ENCODE assay signal across 24 mouse cellular contexts in genomic region chr10:97722709-97723108, GRCm38 (mm10). TPM values are rescaled to one million over a fixed set of nuclear protein-coding genes. Genes with fewer than 3 reads are reported as not detected.
"Had no signal": no experiment of that assay in that cellular context is flagged by ENCODE, and none has a peak within 500 bp of the region (broad histone marks: within the 10 kb centered on the region; RNA-seq: fewer than 3 reads in every experiment).

No protein-coding gene starts in this region.

- H3K4me2 ChIP-seq: neural tube, embryonic 13.5 days; neural tube, embryonic 15.5 days; stomach, embryonic 15.5 days had no signal

- H3K27ac ChIP-seq: neural tube, embryonic 13.5 days; neural tube, embryonic 15.5 days; stomach, embryonic 15.5 days; stomach, postnatal 0 days had no signal

- H3K9ac ChIP-seq: neural tube, embryonic 13.5 days; neural tube, embryonic 15.5 days; stomach, embryonic 15.5 days had no signal

- H3K9me3 ChIP-seq: neural tube, embryonic 13.5 days; stomach, embryonic 15.5 days had no signal

- H3K4me3 ChIP-seq: neural tube, embryonic 13.5 days; neural tube, embryonic 15.5 days; stomach, embryonic 15.5 days had no signal

- H3K27me3 ChIP-seq: neural tube, embryonic 13.5 days; neural tube, embryonic 15.5 days; stomach, embryonic 15.5 days had no signal

- H3K4me1 ChIP-seq: neural tube, embryonic 13.5 days; neural tube, embryonic 15.5 days; stomach, embryonic 15.5 days had no signal

- H3K36me3 ChIP-seq: neural tube, embryonic 13.5 days; neural tube, embryonic 15.5 days; stomach, embryonic 15.5 days had no signal

- DNase-seq: retina, postnatal 1 day; right cerebral cortex, adult 18-20 months; right cerebral cortex, postnatal 14 days; right cerebral cortex, postnatal 25 days; right cerebral cortex, postnatal 4 days; spleen, adult 18-20 months; thymus, adult 18-20 months; thymus, adult 2 months; thymus, postnatal 14 days; thymus, postnatal 25 days; thymus, postnatal 36 days; thymus, postnatal 4 days had no signal

RNA-seq across cellular contexts. Expression of gene C030005K15Rik, which starts 3.8 kb away (rescaled TPM):
- polyA plus RNA-seq: neural tube, embryonic 13.5 days; neural tube, embryonic 14.5 days; neural tube, embryonic 15.5 days; small intestine, adult 2 months; spleen, adult 2 months; stomach, embryonic 14.5 days; stomach, embryonic 15.5 days; stomach, embryonic 16.5 days; stomach, postnatal 0 days; testis, adult 2 months; thymus, adult 2 months; thymus, postnatal 0 days; urinary bladder, adult 2 months had no signal

RNA-seq across cellular contexts. Expression of gene Ccer1, which starts 29.9 kb away (rescaled TPM):
- polyA plus RNA-seq: neural tube, embryonic 13.5 days; neural tube, embryonic 14.5 days; neural tube, embryonic 15.5 days; small intestine, adult 2 months; spleen, adult 2 months; stomach, embryonic 14.5 days; stomach, embryonic 15.5 days; stomach, embryonic 16.5 days; stomach, postnatal 0 days; thymus, postnatal 0 days; urinary bladder, adult 2 months had no signal
